Mouse (Mus musculus) CH12.LX (cell line): Measurements from ENCODE around the gene Tmtc1. TPM values are rescaled to one million over a fixed set of nuclear protein-coding genes. Genes with fewer than 3 reads are reported as not detected.

Experiments
- DNase-seq: peaks from one replicate; pipeline ENCODE4 v3.0.0-alpha.2; 2013; ENCODE audit errors: extremely low read depth
- H3K27ac ChIP-seq: 2 replicates; pipeline ENCODE4 v1.5.1; 2012; ENCODE audit warnings: low read depth, mild to moderate bottlenecking, control low read depth, moderate library complexity; ENCODE audit not compliant: insufficient read depth
- H3K27me3 ChIP-seq: replicated peaks from 2 replicates; pipeline ENCODE3; 2012; ENCODE audit warnings: inconsistent platforms
- H3K36me3 ChIP-seq, 2 experiments: replicated peaks in 1 of 2; 2 replicates each; pipeline versions ENCODE3 to v1.6.1; 2012; ENCODE audit warnings: inconsistent platforms in 1 of 2, low read length in 1 of 2, mild to moderate bottlenecking in 1 of 2, mixed read lengths in 1 of 2, moderate library complexity in 1 of 2; ENCODE audit not compliant: control insufficient read depth in 1 of 2, insufficient read depth in 1 of 2
- H3K4me1 ChIP-seq, 2 experiments: 2 replicates each; pipeline ENCODE4 v1.6.1; 2012; ENCODE audit warnings: inconsistent platforms in 1 of 2, moderate library complexity in 1 of 2; ENCODE audit not compliant: insufficient read depth in 2 of 2, control insufficient read depth in 1 of 2
- H3K4me2 ChIP-seq: 2 replicates; pipeline ENCODE4 v1.6.1; 2012; ENCODE audit warnings: low read depth, mild to moderate bottlenecking, control low read depth; ENCODE audit not compliant: poor library complexity, insufficient read depth, severe bottlenecking
- H3K4me3 ChIP-seq, 3 experiments: fragments of 150-350 bp in 1 of 3; sonication (generic) in 1 of 3; replicated peaks in 1 of 3; 2 replicates each; pipeline versions ENCODE3 to v1.5.1; 2011 to 2012; ENCODE audit warnings: low read depth in 2 of 3, low read length in 2 of 3, mild to moderate bottlenecking in 2 of 3, moderate library complexity in 2 of 3, control low read depth in 1 of 3, improper control_type of control experiment in 1 of 3, inconsistent platforms in 1 of 3, mixed read lengths in 1 of 3; ENCODE audit not compliant: poor library complexity in 1 of 3
- H3K79me2 ChIP-seq: replicated peaks from 2 replicates; pipeline ENCODE4 v1.6.1; 2012; ENCODE audit warnings: mild to moderate bottlenecking, moderate library complexity; ENCODE audit not compliant: control insufficient read depth, poor library complexity, insufficient read depth, severe bottlenecking; ENCODE audit errors: extremely low read depth
- H3K9ac ChIP-seq: 2 replicates; pipeline ENCODE4 v1.6.1; 2012; ENCODE audit warnings: low read depth, mild to moderate bottlenecking, control low read depth, moderate library complexity; ENCODE audit not compliant: insufficient read depth
- H3K9me3 ChIP-seq: replicated peaks from 2 replicates; pipeline ENCODE3; 2012; ENCODE audit warnings: low read length, inconsistent platforms, mixed read lengths
- CHD1 ChIP-seq: IDR thresholded peaks from 2 replicates; pipeline ENCODE4 v1.6.1; 2012; ENCODE audit warnings: low read depth, low read length, improper control_type of control experiment, inconsistent platforms
- CHD2 ChIP-seq: IDR thresholded peaks from 2 replicates; pipeline ENCODE4 v1.6.1; 2011; ENCODE audit warnings: low read length, improper control_type of control experiment
- ELF1 ChIP-seq: IDR thresholded peaks from 2 replicates; pipeline ENCODE4 v1.6.1; 2014; ENCODE audit warnings: low read depth, mild to moderate bottlenecking, inconsistent platforms, low read length, improper control_type of control experiment
- EP300 ChIP-seq: IDR thresholded peaks from 2 replicates; pipeline ENCODE4 v1.6.1; 2011; ENCODE audit warnings: low read length, improper control_type of control experiment
- HCFC1 ChIP-seq: IDR thresholded peaks from 2 replicates; pipeline ENCODE4 v1.6.1; 2012; ENCODE audit warnings: low read depth, mild to moderate bottlenecking, inconsistent platforms, low read length, improper control_type of control experiment
- IRF4 ChIP-seq: IDR thresholded peaks from 2 replicates; pipeline ENCODE4 v1.6.1; 2014; ENCODE audit warnings: low read depth, mild to moderate bottlenecking, inconsistent platforms, low read length, improper control_type of control experiment
- MAFK ChIP-seq: IDR thresholded peaks from 2 replicates; pipeline ENCODE4 v1.6.1; 2011; ENCODE audit warnings: low read length, improper control_type of control experiment; ENCODE audit not compliant: insufficient replicate concordance
- MEF2A ChIP-seq: IDR thresholded peaks from 2 replicates; pipeline ENCODE4 v1.6.1; 2014; ENCODE audit warnings: low read depth, mild to moderate bottlenecking, inconsistent platforms, low read length, improper control_type of control experiment, borderline replicate concordance
- MXI1 ChIP-seq: IDR thresholded peaks from 2 replicates; pipeline ENCODE4 v1.6.1; 2011; ENCODE audit warnings: mild to moderate bottlenecking, low read depth, low read length, improper control_type of control experiment
- PAX5 ChIP-seq: IDR thresholded peaks from 2 replicates; pipeline ENCODE4 v1.6.1; 2012; ENCODE audit warnings: low read length, inconsistent platforms, mixed read lengths
- POLR2A ChIP-seq: IDR thresholded peaks from 2 replicates; pipeline ENCODE4 v1.6.1; 2011; ENCODE audit warnings: low read depth, mild to moderate bottlenecking, improper control_type of control experiment, low read length
- POLR2AphosphoS2 ChIP-seq: IDR thresholded peaks from 2 replicates; pipeline ENCODE4 v1.6.1; 2011; ENCODE audit warnings: low read depth, low read length, improper control_type of control experiment
- RCOR1 ChIP-seq: conservative IDR thresholded peaks from 2 replicates; pipeline ENCODE4 v1.6.1; 2012; ENCODE audit warnings: low read depth, mild to moderate bottlenecking, inconsistent platforms, low read length, improper control_type of control experiment
- SIN3A ChIP-seq: IDR thresholded peaks from 2 replicates; pipeline ENCODE4 v1.6.1; 2012; ENCODE audit warnings: low read length, improper control_type of control experiment, inconsistent platforms
- SMC3 ChIP-seq: IDR thresholded peaks from 2 replicates; pipeline ENCODE4 v1.6.1; 2011; ENCODE audit warnings: low read depth, low read length, improper control_type of control experiment
- TBP ChIP-seq: conservative IDR thresholded peaks from 2 replicates; pipeline ENCODE4 v1.6.1; 2011; ENCODE audit warnings: low read depth, low read length, improper control_type of control experiment
- USF2 ChIP-seq: conservative IDR thresholded peaks from 2 replicates; pipeline ENCODE4 v1.6.1; 2011; ENCODE audit warnings: low read depth, low read length, improper control_type of control experiment
- ZKSCAN1 ChIP-seq: IDR thresholded peaks from 2 replicates; pipeline ENCODE4 v1.6.1; 2012; ENCODE audit warnings: low read depth, inconsistent platforms, low read length, improper control_type of control experiment, borderline replicate concordance
- ZNF384 ChIP-seq: IDR thresholded peaks from 2 replicates; pipeline ENCODE4 v1.6.1; 2012; ENCODE audit warnings: low read depth, low read length, improper control_type of control experiment, inconsistent platforms
- dilution Hi-C: fragments of 300-500 bp; cut with MboI; formaldehyde crosslinking; loops from 2 replicates; pipeline ENCODE4 v1.14.3; 2020; ENCODE audit warnings: low sequenced_read_pairs; ENCODE audit not compliant: extremely low pct_unique_long_range_greater_than_20kb, extremely low pct_ligation_motif_present
- in situ Hi-C: fragments of 300-500 bp; cut with MboI; formaldehyde crosslinking; loops from 3 replicates; pipeline ENCODE4 v1.14.3; 2019; ENCODE audit warnings: low sequenced_read_pairs, low pct_ligation_motif_present, low pct_unique_long_range_greater_than_20kb, mixed read lengths
- polyA plus RNA-seq: library from polyadenylated mRNA; unstranded; fragments of >175 nt; gene quantifications from 2 replicates; pipeline ENCODE4 v1.2.1, GENCODE M21; 2012; ENCODE audit warnings: low read depth; ENCODE audit not compliant: insufficient read length
- total RNA-seq, 2 experiments: library from RNA; depleted of rRNA; stranded (reverse); fragments of 300-350 nt in 1 of 2; fragments of >200 nt in 1 of 2; gene quantifications; 2 replicates each; pipeline ENCODE4 v1.2.3; 2012 to 2014

Gene Tmtc1
- total and polyA plus RNA-seq, 3 experiments: 0.03 to 0.13 (median 0.04) TPM

GRCm38 (mm10) chr6:148290865-148291264, 153.3 kb downstream of the Tmtc1 start:
- dilution Hi-C loops: no loop called here
- in situ Hi-C loops: no loop called here

GRCm38 (mm10) chr6:148283224-148283881, 160.8 kb downstream of the Tmtc1 start:
- H3K36me3 ChIP-seq: no peaks in the 10 kb centered on the region
- no peak overlapping the region for H3K4me2 ChIP-seq
- H3K79me2 ChIP-seq: no peaks in the 10 kb centered on the region
- in situ Hi-C loops (no loop called here), dilution Hi-C loops (no loop called here)
- no peak overlapping the region for H3K27ac ChIP-seq
- no peak for DNase-seq
- H3K27me3 ChIP-seq: no peaks in the 10 kb centered on the region
- TF ChIP-seq POLR2A: no peak
- TF ChIP-seq HCFC1: no peak
- no peak for TF ChIP-seq EP300
- TF ChIP-seq ELF1: no peak
- TF ChIP-seq MEF2A: no peak
- TF ChIP-seq RCOR1: no peak
- TF ChIP-seq CHD2: no peak
- TF ChIP-seq ZKSCAN1: no peak
- TF ChIP-seq PAX5: no peak
- TF ChIP-seq ZNF384: no peak
- no peak for TF ChIP-seq SMC3
- TF ChIP-seq USF2: no peak
- no peaks in the 10 kb centered on the region for H3K9me3 ChIP-seq
- H3K9ac ChIP-seq: no peak overlapping the region
- peaks cover 0 to 5% of the 10 kb centered on the region in 2 experiments; a peak in 2 of 4 replicates for H3K4me1 ChIP-seq
- H3K4me3 ChIP-seq: no peak overlapping the region

More at GRCm38 (mm10) chr6:148290865-148291264, 153.3 kb downstream of the Tmtc1 start:
- H3K9me3 ChIP-seq: no peaks in the 10 kb centered on the region
- H3K27me3 ChIP-seq: no peaks in the 10 kb centered on the region
- no peaks in the 10 kb centered on the region for H3K79me2 ChIP-seq
- no peak for DNase-seq
- H3K4me3 ChIP-seq: no peak overlapping the region
- no peak overlapping the region for H3K9ac ChIP-seq
- H3K4me1 ChIP-seq: peaks cover 0 to 2% of the 10 kb centered on the region in 2 experiments; a peak in 1 of 4 replicates
- no peaks in the 10 kb centered on the region for H3K36me3 ChIP-seq
- H3K4me2 ChIP-seq: no peak overlapping the region
- no peak overlapping the region for H3K27ac ChIP-seq
- TF ChIP-seq TBP (no peak), IRF4 (no peak), CHD1 (no peak), CHD2 (no peak), PAX5 (no peak), MXI1 (no peak), ZKSCAN1 (no peak), POLR2AphosphoS2 (no peak), HCFC1 (no peak), MAFK (no peak), ELF1 (no peak), ZNF384 (no peak), POLR2A (no peak), SIN3A (no peak)
- TF ChIP-seq, all 38 proteins: peak for 0
